Mouse (Mus musculus) forelimb bud, embryonic 11.5 days (tissue): Measurements from ENCODE around the gene Clec4a4.
"Not testable (repeated sequence)": the region's sequence is repeated elsewhere in the genome, so short reads cannot be mapped to it uniquely, and the experiment has no call there.

ENCODE experiments used
- DNase-seq: peaks from one replicate; pipeline ENCODE4 v3.0.0-alpha.2; 2012; ENCODE audit warnings: low read depth, low spot score

Gene Clec4a4

DNA sequence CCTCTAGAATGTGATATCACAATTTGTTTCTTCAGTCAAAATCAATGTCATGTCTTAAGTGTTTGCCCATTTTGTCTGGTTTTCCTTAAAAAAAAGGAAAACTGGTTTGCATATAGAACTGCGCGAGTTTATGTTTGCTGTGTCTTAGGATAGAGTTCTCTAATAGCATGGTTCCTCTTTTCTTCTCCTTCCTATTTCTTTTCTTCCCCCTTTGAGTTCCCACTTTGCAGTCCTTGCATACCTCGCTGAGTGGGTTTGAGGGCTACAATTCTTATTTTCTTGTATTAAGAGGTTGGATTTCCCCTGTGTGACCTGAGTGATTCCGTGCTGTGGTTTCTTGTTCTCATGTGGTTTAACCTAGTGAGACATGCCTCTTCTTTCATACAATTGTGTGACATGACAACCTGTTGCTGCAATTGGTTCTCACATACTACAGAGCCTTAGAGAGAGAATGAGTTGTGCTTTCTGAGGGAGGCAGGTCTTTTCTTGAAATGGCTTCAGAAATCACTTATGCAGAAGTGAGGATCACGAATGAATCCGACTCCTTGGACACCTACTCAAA lies at the start of gene Clec4a4:
Gene Clec4a4 (plus strand): TSS at position 492 of the 562 bp plus-strand sequence.
- no peak for DNase-seq

DNA sequence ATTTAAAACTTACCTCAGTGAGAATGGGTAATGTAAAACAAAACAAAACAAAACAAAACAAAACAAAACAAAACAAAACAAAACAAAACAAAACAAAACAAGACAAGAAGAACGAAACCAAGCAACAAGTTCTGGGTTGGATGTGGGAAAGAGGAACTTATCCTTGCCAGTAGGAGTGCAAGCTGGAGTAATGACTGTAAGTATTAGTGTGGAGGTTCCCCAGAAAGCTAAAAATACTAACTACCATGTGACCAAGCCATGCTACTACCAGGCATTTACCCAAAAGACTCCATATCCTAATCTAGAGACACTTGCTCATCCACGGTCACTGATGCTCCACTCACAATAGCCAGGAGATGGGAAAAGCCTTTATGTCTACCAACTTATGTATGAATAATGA lies 43.4 kb upstream of the Clec4a4 start:
- DNase-seq, result no peak

DNA sequence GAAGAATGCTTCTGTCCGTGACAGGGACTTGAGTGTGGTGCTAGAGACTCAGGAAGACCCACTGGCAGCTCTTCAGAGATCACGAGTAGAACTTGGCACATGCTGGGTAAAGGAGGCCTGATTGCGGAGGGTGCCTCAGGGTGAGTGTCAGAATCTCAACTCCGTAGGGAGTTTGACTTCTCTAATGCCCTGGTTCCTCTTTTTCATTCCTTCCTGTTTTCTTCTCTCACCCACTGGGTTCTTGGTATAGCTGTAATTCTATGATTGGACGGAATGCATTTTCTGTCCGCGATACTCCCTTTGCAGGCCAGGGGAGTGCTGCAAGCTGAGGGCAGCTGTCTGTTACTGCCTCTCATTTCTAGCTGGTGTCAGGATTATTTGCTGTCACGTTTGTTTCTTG lies 37.8 kb upstream of the Clec4a4 start, which contains the start of gene Clec4a3:
Gene Clec4a3 (plus strand): TSS at position 115 of the 400 bp plus-strand sequence.
- no peak for DNase-seq

DNA sequence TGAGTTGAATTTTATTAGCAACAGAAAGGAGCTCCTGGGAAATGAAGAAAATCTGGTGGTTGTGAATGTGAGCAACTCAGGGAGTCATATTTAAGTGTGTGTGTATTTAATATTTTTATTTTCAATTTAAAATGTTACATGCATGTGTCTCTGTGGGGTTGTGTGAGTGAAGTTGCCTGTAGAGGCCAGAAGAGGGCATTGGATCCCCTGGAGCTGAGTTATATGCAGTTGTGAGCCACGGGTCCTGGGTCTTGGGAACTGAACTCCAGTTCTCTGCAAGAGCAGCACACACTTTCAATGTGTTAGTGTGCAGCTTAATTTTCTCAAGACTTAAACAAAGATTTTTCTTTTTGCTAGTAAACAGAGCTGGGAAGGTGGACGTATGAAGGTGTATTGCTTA lies 25.6 kb upstream of the Clec4a4 start:
- DNase-seq, result no peak

DNA sequence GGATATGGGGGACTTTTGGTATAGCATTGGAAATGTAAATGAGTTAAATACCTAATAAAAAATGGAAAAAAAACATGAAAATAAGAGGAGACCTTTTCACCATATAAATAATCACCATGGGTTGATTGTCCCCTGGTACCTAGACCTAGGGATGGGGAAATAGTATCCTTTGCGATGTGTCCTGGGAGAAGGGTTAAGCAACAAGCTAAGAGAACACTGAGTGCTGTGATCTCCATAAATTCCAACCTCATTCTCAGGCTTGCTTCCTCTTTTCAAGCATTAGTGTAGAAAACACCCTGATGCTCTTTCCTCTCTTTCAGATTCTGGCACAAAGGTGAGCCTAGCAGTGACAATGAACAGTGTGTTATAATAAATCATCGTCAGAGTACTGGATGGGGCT lies 21.1 kb upstream of the Clec4a4 start:
- no peak for DNase-seq

DNA sequence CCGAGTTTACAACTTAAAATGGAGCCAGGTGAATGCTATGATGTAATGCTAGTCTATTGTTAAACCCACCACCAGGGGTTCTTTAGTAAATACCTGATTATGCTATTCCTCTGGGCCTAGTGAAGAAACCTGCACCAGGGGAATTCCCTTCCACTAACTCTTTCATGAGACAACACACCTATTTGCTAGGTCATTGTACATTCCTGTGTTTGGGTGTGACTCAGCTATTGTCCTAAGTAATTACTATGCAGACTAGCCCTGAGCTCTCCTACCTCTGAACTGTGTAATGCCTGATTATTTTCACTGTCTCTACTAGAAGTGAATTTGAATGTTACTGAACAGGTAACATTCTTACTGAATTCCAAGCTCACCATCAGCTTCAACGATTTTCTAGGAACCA lies 14.5 kb downstream of the Clec4a4 start:
- not testable (repeated sequence) for DNase-seq

DNA sequence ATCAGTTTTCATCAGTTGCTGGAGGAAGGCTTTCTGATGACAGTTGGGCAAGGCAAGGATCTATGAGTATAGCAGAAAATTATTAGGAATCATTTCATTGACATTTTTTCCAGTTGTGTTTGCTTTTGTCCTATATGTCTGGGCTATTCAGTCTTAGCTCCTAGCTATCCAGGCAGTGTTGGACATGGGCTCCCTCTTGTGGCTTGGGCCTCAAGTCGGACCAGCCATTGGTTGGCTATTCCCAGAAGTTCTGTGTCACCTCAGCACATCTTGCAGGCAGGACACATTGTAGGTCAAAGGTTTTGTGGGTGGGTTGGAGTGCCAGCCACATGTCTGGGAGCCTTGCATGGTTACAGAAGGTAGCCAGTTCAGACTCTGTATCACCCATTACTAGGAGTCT lies 15.4 kb downstream of the Clec4a4 start:
- DNase-seq, result no peak

DNA sequence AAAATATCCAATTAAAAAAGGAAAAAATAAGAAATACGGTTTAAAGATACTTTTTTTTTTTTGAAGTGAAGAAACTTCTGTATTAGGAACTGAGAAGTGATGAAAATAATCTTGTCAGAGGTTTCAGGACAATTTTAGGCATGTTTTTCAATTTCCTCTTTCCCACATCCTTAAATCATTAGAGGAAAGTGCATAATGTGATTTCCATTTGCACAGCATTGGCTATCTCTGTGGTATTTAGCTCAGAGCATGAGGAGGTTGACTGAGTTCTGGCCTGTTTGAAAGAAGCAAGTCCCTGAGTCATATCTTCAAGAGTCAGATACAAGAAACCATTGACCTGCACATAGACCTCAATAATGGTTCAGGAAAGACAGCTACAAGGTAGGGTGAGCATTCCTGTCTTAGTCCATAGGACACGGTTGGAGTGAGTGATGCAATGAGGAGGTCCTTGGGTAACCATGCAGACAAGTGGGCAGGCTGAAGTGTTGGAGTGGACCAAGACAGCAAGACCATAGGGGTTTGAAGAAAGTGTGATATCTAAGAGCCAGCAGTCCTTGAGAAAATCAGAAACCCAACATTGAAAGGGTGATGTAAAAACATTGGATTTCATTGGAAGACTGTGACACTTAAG lies 59.7 kb downstream of the Clec4a4 start, which contains the start of gene Clec4b1:
Gene Clec4b1 (plus strand): TSS at position 221 of the 631 bp plus-strand sequence.
- DNase-seq, result no peak
